Mouse (Mus musculus) brown adipose tissue, adult 24 weeks (tissue): Measurements from ENCODE around the gene S100a1. TPM values are rescaled to one million over a fixed set of nuclear protein-coding genes. Genes with fewer than 3 reads are reported as not detected.

ENCODE experiments used
- H3K27ac ChIP-seq: fragments of 200-500 bp; replicated peaks from 2 replicates; pipeline ENCODE4 v1.5.1; 2012; ENCODE audit warnings: low read depth, mild to moderate bottlenecking, low read length
- H3K4me1 ChIP-seq: fragments of 200-500 bp; 2 replicates; pipeline ENCODE4 v1.6.1; 2012; ENCODE audit warnings: low read length, mixed read lengths; ENCODE audit not compliant: control insufficient read depth, insufficient read depth, insufficient read length
- H3K4me3 ChIP-seq: fragments of 200-500 bp; 2 replicates; pipeline ENCODE4 v1.5.1; 2012; ENCODE audit warnings: low read depth, mild to moderate bottlenecking, low read length, moderate library complexity; ENCODE audit not compliant: insufficient read depth
- polyA plus RNA-seq: library from polyadenylated mRNA; stranded (reverse); fragments of >200 nt; gene quantifications from 2 replicates; pipeline ENCODE4 v1.2.4, GENCODE M21; 2012; ENCODE audit not compliant: missing spikeins, insufficient read depth, insufficient read length

Gene S100a1
- polyA plus RNA-seq, 1 experiment, result 1,535 TPM

GRCm38 (mm10) chr3:90525421-90525820 lies 11.2 kb upstream of the S100a1 start:
- H3K4me1 ChIP-seq, result no peaks in the 10 kb centered on the region
- H3K27ac ChIP-seq, result no peak overlapping the region
- H3K4me3 ChIP-seq, result no peak overlapping the region

- peaks cover 24% of the 10 kb centered on the region for H3K4me1 ChIP-seq
- no peak overlapping the region for H3K4me3 ChIP-seq
- H3K27ac ChIP-seq, result no peak overlapping the region
These were observed 3.5 kb upstream of the S100a1 start for GRCm38 (mm10) chr3:90517711-90518110.

GRCm38 (mm10) chr3:90515789-90516188 lies 1.6 kb upstream of the S100a1 start:
- Histone ChIP-seq H3K27ac (peak overlapping the region; percentile 60), H3K4me1 (peaks cover 29% of the 10 kb centered on the region), H3K4me3 (peak overlapping the region; percentile 77)

GRCm38 (mm10) chr3:90515242-90515641 lies 1.1 kb upstream of the S100a1 start:
- peaks cover 29% of the 10 kb centered on the region for H3K4me1 ChIP-seq
- peak overlapping the region; percentile 92 for H3K27ac ChIP-seq
- H3K4me3 ChIP-seq, result peak overlapping the region; percentile 77

- Histone ChIP-seq H3K27ac (peak overlapping the region; percentile 95), H3K4me1 (peaks cover 29% of the 10 kb centered on the region), H3K4me3 (peak overlapping the region; percentile 77)
These were observed 499 bp upstream of the S100a1 start for GRCm38 (mm10) chr3:90514691-90515090.

- H3K4me3 ChIP-seq, result peak overlapping the region; percentile 77
- peaks cover 30% of the 10 kb centered on the region for H3K4me1 ChIP-seq
- H3K27ac ChIP-seq, result peak overlapping the region; percentile 95
These were observed 1.1 kb downstream of the S100a1 start for GRCm38 (mm10) chr3:90512948-90513642.

- no peak overlapping the region for H3K27ac ChIP-seq
- H3K4me1 ChIP-seq, result peaks cover 28% of the 10 kb centered on the region
- H3K4me3 ChIP-seq, result no peak overlapping the region
These were observed 1.9 kb downstream of the S100a1 start for GRCm38 (mm10) chr3:90512276-90512675.

- H3K4me3 ChIP-seq, result no peak overlapping the region
- H3K4me1 ChIP-seq, result peaks cover 19% of the 10 kb centered on the region
- H3K27ac ChIP-seq, result peak overlapping the region; percentile 70
These were observed 4.5 kb downstream of the S100a1 start for GRCm38 (mm10) chr3:90509747-90510123.

GRCm38 (mm10) chr3:90508950-90509746 lies 5.0 kb downstream of the S100a1 start, which contains the start of gene Chtop:
Chtop (minus strand) TSS chr3:90509498.
- Histone ChIP-seq H3K4me3 (peak within 1 kb of the TSS; percentile 89), H3K4me1 (peaks cover 19% of the 10 kb centered on the region), H3K27ac (peak within 1 kb of the TSS; percentile 87)

- H3K4me1 ChIP-seq, result peaks cover 17% of the 10 kb centered on the region
- peak overlapping the region; percentile 54 for H3K27ac ChIP-seq
- peak overlapping the region; percentile 89 for H3K4me3 ChIP-seq
These were observed 5.8 kb downstream of the S100a1 start for GRCm38 (mm10) chr3:90508287-90508949.

DNA sequence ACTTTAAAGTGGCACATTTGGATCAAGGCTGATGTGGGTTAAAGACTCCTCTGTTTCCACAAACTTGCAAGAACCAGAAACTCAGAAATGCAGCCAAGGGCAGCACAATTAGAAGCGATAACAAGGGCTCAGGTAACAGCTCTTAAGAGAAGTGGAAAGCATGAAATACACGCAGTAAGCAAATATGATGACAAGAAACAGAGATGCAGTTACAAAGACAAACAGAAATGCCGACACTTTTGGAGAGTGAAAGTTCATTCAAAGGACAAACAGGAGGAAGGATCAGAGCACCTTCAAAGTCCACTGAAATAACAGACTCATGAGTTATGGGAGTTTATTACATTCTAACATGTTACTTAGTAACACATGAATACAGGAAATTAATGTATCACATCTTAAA lies 7.8 kb downstream of the S100a1 start:
- Histone ChIP-seq H3K4me3 (no peak overlapping the region), H3K4me1 (0 out of 2 replicates have a peak, but pooled peaks cover 6% of the 10 kb centered on the region), H3K27ac (no peak overlapping the region)

GRCm38 (mm10) chr3:90505216-90505615 lies 9.0 kb downstream of the S100a1 start:
- Histone ChIP-seq H3K4me3 (no peak overlapping the region), H3K4me1 (0 out of 2 replicates have a peak, but pooled peaks cover 6% of the 10 kb centered on the region), H3K27ac (no peak overlapping the region)

- no peak overlapping the region for H3K4me3 ChIP-seq
- H3K4me1 ChIP-seq, result 0 out of 2 replicates have a peak, but pooled peaks cover 6% of the 10 kb centered on the region
- H3K27ac ChIP-seq, result no peak overlapping the region
These were observed 10.7 kb downstream of the S100a1 start for GRCm38 (mm10) chr3:90503444-90503843.

DNA sequence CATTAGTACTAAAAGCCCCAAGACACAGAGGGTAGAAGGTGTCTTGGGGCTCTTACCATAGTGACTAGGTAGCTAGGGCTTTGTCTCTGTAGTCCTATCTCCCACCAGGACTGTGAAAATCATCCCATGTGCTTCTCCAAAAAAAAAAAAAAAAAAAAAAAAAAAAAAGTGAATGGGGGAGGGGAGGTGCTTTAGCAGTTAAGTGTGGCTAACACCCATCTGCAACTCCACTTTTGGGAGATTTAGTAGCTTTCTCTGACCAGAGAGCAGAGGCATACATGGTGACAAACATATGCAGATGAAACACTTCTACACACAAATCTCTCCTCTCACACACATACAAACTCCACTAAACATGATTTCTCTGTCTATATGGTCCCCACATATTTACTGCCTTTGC lies 16.6 kb downstream of the S100a1 start:
- Histone ChIP-seq H3K4me3 (no peak overlapping the region), H3K4me1 (no peaks in the 10 kb centered on the region), H3K27ac (no peak overlapping the region)

DNA sequence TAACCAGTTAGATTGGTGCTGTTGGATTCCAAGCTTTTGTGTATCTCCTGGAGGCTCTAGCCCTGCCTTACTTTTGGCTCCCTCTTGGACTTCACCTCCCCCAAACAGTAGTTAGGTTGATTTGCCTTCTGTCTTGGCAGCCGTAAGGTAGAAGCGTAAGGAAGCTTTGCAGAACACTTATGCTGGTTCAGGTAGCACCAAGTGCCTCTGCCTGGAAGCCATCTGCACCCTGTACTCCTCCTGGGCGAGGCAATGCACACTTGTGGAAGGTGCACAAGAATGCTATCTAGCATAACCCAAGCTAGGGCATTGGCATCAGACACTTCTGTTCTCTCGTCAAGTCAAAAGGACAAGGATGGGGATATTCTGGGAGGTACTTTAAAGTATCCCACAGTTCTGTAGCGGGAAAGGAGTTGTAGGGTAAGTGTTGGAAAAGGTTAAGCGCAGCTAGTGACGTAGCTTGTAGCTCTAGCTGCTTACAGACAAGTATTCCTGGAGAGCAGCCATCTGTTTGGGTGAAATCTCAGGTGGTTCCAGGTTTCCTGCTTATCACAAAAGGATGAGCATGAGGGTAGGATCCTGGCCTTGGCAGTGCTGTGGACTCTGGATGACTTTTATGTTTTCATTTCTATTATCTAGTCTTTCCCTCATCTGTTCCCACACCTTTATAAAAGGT lies 18.2 kb downstream of the S100a1 start:
- Histone ChIP-seq H3K4me1 (no peaks in the 10 kb centered on the region), H3K4me3 (no peak overlapping the region), H3K27ac (no peak overlapping the region)
